Mouse (Mus musculus): ENCODE data around the gene Stard9. TPM values are rescaled to one million over a fixed set of nuclear protein-coding genes. Genes with fewer than 3 reads are reported as not detected.

Gene Stard9
- polyA plus RNA-seq, 1 experiment from 2014 or later = 7.0 TPM

DNA sequence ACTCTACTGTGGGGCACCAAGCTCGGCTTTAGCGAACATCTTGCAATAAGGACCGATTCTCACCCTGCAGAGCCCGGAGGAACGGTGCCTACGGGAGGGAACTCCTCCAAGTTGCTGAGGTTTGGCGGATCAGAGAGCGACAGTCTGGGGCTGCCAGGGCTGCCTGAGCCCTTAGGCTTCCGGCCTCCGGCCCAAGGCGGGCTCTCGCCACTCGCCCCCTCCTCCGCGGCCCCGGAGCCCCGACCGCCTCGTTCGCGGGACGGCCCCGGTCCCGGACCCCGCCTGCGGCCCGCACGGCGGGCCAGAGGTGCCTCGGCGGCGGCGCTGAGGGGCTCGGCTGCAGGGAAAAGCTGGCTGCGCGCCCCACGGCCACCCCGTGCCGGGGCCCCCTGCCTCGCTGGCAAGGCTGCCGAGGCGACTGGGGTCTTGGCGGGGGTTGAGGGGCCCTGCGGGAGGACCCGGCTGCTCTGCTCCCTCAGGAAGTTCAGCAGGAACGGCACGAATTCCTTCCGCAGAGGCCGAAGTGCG is 101.8 kb downstream of the Stard9 start:
- ATAC-seq (ENCODE audit: low FRiP score) (peak; percentile 55), DNase-seq (ENCODE audit: low spot score) (no peak)
- Histone ChIP-seq H3K9ac (peak overlapping the region; percentile 91), H3K27me3 (ENCODE audit: control insufficient read depth, insufficient read depth, low read length) (no peaks in the 10 kb centered on the region), H3K36me3 (replicated peaks; ENCODE audit: control insufficient read depth, insufficient read depth) (peaks cover 35% of the 10 kb centered on the region), H3K27ac (peak overlapping the region; percentile 88), H3K4me3 (replicated peaks; ENCODE audit: low read length) (peak overlapping the region; percentile 96), H3K9me3 (ENCODE audit: control insufficient read depth, low read length) (no peaks in the 10 kb centered on the region), H3K4me1 (replicated peaks; ENCODE audit: control insufficient read depth, insufficient read depth, low read length) (peaks cover 24% of the 10 kb centered on the region), H3K4me2 (replicated peaks) (peak overlapping the region; percentile 100)
- under 1% methylated on average over 48 of the region's 50 CpGs for WGBS

DNA sequence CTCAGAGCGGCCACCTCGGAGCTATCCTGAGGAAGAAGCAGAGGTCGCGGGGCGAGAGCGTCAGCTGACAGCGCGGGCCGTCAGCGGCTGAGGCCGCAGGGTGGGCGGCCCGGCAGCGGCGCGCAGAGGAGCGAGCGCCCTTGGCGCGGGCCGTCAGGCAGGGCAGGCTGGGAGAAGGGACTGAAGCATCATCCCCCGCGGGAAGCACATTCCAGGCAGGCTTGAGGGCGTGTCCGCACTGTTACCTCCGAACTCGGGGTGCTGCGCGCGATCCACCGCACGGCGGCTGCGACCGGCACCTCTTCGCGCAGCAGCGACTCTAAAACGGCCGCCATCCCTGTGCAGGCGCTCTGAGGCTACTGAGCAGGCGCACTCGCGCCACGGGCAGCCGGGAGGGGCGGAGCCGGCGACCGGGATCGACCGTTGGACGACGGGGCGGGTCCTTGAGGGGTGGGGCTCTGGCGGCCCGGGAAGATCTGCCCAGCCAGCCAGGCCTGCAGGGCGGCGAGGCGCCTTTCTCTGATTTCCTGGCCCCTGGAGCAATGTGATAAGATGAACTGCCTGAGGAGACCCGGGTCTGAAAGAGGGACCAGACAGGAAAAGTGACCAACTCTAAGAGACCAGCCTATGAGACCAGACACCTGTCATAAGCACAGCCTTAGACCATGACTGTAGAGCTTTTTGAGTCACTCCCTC is 102.4 kb downstream of the Stard9 start:
- DNase-seq (ENCODE audit: low spot score) (peak; percentile 89), ATAC-seq (ENCODE audit: low FRiP score) (peak; percentile 98)
- peaks cover 34% of the 10 kb centered on the region for H3K36me3 ChIP-seq (replicated peaks; ENCODE audit: control insufficient read depth, insufficient read depth)
- H3K4me3 ChIP-seq (replicated peaks; ENCODE audit: low read length) = peak overlapping the region; percentile 96
- H3K27me3 ChIP-seq (ENCODE audit: control insufficient read depth, insufficient read depth, low read length) = no peaks in the 10 kb centered on the region
- peak overlapping the region; percentile 100 for H3K4me2 ChIP-seq (replicated peaks)
- peak overlapping the region; percentile 88 for H3K27ac ChIP-seq
- WGBS = under 1% methylated on average over 60 of the region's 61 CpGs
- H3K9me3 ChIP-seq (ENCODE audit: control insufficient read depth, low read length) = no peaks in the 10 kb centered on the region
- H3K4me1 ChIP-seq (replicated peaks; ENCODE audit: control insufficient read depth, insufficient read depth, low read length) = peaks cover 24% of the 10 kb centered on the region
- peak overlapping the region; percentile 91 for H3K9ac ChIP-seq

DNA sequence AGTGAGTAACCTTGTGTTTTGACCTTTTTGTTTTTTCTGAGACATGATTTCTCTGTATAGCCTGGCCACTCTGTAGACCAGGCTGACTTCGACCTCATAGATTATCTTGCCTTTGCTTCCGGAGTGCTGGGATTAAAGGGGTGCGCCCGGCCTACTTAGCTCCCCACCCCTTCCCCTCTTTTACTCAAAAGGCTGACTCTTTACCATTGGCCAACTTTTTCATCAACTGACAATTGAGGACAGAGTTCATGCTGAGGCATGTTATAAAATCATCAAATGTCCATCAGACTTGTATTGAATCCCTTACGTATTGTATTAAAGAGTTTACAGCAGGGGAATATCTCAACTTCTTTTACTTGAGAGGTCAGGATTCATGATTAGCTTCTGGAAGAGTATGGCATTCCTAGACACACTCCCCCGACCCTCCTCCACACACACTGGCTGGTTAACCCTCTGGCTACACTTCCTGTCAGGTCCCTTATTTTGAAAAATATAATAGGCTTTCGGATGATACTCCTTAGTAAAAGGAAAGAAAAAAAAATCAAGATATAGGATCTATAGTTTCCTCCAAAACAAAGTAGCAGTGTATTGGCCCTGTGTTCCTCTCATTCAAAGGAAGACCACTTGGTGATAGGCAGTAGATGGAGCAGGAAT is 103.1 kb downstream of the Stard9 start:
- no peak for DNase-seq (ENCODE audit: low spot score)

DNA sequence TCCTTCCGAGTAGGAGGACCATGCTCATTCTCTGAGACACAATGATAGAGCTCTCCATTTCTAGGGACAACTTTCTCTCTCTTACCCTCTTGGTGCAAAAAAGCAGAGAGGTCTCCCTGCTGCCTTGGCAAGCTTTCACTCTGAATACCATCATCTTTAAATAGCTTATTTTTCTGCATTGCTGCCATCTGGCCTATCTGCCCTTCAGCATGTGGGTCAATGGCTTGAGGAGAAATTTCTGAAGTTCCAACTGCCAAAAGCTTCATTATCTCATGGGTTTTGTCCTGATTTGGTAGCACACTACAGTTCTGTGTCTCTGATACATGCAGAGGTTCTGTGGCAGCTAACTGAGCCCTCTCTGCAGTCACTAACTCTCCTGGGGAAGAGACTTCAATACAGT is 116.6 kb downstream of the Stard9 start:
- H3K9ac ChIP-seq = no peak overlapping the region
- peaks cover 98% of the 10 kb centered on the region for H3K36me3 ChIP-seq (replicated peaks; ENCODE audit: control insufficient read depth, insufficient read depth)
- H3K27ac ChIP-seq = no peak overlapping the region
- WGBS = 96% methylated on average over 1 of the region's 1 CpGs
- H3K9me3 ChIP-seq (ENCODE audit: control insufficient read depth, low read length) = no peaks in the 10 kb centered on the region
- H3K4me2 ChIP-seq (replicated peaks) = no peak overlapping the region
- no peak overlapping the region for H3K4me3 ChIP-seq (replicated peaks; ENCODE audit: low read length)
- no peaks in the 10 kb centered on the region for H3K4me1 ChIP-seq (replicated peaks; ENCODE audit: control insufficient read depth, insufficient read depth, low read length)
- DNase-seq (ENCODE audit: low spot score) (no peak), ATAC-seq (ENCODE audit: low FRiP score) (no peak)
- no peaks in the 10 kb centered on the region for H3K27me3 ChIP-seq (ENCODE audit: control insufficient read depth, insufficient read depth, low read length)

More for the DNA sequence above, 103.1 kb downstream of the Stard9 start:
- peaks cover 24% of the 10 kb centered on the region for H3K4me1 ChIP-seq (replicated peaks; ENCODE audit: control insufficient read depth, insufficient read depth, low read length)
- peak overlapping the region; percentile 100 for H3K4me2 ChIP-seq (replicated peaks)
- H3K9me3 ChIP-seq (ENCODE audit: control insufficient read depth, low read length) = no peaks in the 10 kb centered on the region
- no peak; the same call in 1 of the 2 replicates for ATAC-seq (ENCODE audit: low FRiP score)
- H3K4me3 ChIP-seq (replicated peaks; ENCODE audit: low read length) = peak overlapping the region; percentile 96
- H3K9ac ChIP-seq = peak overlapping the region; percentile 20; the same call in 1 of the 2 replicates
- peaks cover 34% of the 10 kb centered on the region for H3K36me3 ChIP-seq (replicated peaks; ENCODE audit: control insufficient read depth, insufficient read depth)
- 44% methylated on average over 7 of the region's 7 CpGs for WGBS
- H3K27ac ChIP-seq = peak overlapping the region; percentile 88
- no peaks in the 10 kb centered on the region for H3K27me3 ChIP-seq (ENCODE audit: control insufficient read depth, insufficient read depth, low read length)

DNA sequence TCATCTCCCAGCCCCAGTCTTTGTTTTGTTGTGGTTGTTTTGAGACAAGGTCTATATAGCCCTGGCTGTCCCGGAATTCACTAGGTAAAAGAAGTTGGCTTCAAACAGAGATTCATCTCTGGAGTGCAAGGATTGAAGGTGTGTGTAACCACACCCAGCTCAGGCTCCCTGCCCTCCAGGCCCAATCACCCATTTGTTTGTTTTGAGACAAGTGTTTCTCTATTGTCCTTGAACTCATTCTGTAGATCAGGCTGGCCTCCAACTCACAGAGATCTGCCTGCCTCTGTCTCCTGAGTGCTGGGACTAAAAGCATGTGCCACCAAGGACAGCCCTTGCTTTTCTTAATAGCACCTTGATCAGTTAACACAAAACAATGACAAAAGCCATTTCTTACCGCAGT is 119.1 kb downstream of the Stard9 start:
- WGBS = 97% methylated on average over 2 of the region's 2 CpGs
- no peaks in the 10 kb centered on the region for H3K27me3 ChIP-seq (ENCODE audit: control insufficient read depth, insufficient read depth, low read length)
- no peak for ATAC-seq (ENCODE audit: low FRiP score)
- H3K9ac ChIP-seq = no peak overlapping the region
- no peaks in the 10 kb centered on the region for H3K9me3 ChIP-seq (ENCODE audit: control insufficient read depth, low read length)
- no peak overlapping the region for H3K4me3 ChIP-seq (replicated peaks; ENCODE audit: low read length)
- no peak overlapping the region for H3K27ac ChIP-seq
- H3K36me3 ChIP-seq (replicated peaks; ENCODE audit: control insufficient read depth, insufficient read depth) = peaks cover 90% of the 10 kb centered on the region
- no peak for DNase-seq (ENCODE audit: low spot score)
- no peak overlapping the region for H3K4me2 ChIP-seq (replicated peaks)
- no peaks in the 10 kb centered on the region for H3K4me1 ChIP-seq (replicated peaks; ENCODE audit: control insufficient read depth, insufficient read depth, low read length)

DNA sequence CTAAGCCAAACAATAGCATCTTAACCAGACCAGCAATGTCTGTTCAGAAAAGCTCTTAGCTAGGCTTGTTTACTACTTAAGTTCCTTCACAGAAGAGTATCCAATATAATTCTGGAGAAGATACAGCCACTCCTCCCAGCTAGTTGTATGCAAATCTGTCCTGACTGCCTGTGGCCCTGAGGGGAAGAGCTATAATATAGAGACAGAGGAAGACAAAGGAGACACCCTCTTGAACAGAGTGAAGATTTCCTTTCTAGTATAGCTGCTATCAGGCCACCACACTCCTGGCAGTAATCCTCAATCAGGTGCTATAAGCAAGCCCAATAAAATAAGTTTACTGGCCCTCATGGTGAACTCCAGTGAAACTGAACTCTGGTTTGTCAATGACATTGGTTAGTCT is 133.0 kb downstream of the Stard9 start:
- Histone ChIP-seq H3K27me3 (ENCODE audit: control insufficient read depth, insufficient read depth, low read length) (no peaks in the 10 kb centered on the region), H3K4me3 (replicated peaks; ENCODE audit: low read length) (no peak overlapping the region), H3K4me1 (replicated peaks; ENCODE audit: control insufficient read depth, insufficient read depth, low read length) (no peaks in the 10 kb centered on the region), H3K27ac (no peak overlapping the region), H3K9ac (no peak overlapping the region), H3K4me2 (replicated peaks) (no peak overlapping the region), H3K9me3 (ENCODE audit: control insufficient read depth, low read length) (no peaks in the 10 kb centered on the region), H3K36me3 (replicated peaks; ENCODE audit: control insufficient read depth, insufficient read depth) (peaks cover 58% of the 10 kb centered on the region)
- ATAC-seq (ENCODE audit: low FRiP score) (no peak), DNase-seq (ENCODE audit: low spot score) (no peak)

DNA sequence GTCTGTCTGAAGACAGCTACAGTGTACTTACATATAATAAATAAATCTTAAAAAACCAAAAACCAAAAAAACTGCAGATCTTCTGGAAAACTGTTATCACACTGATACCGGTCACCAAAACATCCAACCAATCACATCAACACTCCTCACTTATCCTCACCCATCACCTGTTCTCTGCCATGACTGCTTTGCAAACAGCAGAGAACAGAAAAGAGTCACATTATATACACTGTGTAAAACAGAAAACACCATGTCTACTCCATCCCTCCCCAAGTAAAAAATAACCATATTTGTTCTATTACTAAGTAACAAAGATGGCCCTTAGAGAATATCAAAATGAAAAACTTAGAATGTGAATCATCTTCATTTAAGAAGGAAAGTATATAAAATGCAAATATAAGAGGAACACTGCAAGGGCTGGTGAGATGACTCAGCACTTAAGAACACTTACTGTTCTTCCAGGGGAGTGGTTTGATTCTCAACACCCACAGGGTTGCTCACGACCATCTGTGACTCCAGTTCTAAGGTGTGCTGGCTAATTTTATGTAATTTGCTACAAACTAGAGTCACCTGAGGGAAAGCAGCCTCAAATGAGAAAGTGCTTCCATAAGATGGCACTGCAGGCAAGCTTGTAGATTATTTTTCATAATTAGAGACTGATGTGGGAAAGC is 141.5 kb downstream of the Stard9 start:
- Histone ChIP-seq H3K9ac (no peak overlapping the region), H3K27me3 (ENCODE audit: control insufficient read depth, insufficient read depth, low read length) (no peaks in the 10 kb centered on the region), H3K27ac (no peak overlapping the region), H3K4me3 (replicated peaks; ENCODE audit: low read length) (no peak overlapping the region), H3K4me1 (replicated peaks; ENCODE audit: control insufficient read depth, insufficient read depth, low read length) (no peaks in the 10 kb centered on the region), H3K4me2 (replicated peaks) (no peak overlapping the region), H3K36me3 (replicated peaks; ENCODE audit: control insufficient read depth, insufficient read depth) (peaks cover 67% of the 10 kb centered on the region), H3K9me3 (ENCODE audit: control insufficient read depth, low read length) (no peaks in the 10 kb centered on the region)
- DNase-seq (ENCODE audit: low spot score) (no peak), ATAC-seq (ENCODE audit: low FRiP score) (no peak)
- WGBS = 98% methylated on average over 2 of the region's 2 CpGs
